Mouse (Mus musculus) forebrain, embryonic 16.5 days (tissue): ENCODE measurements at regions not wholly inside any gene's neighbourhood (a gene's known extent, or its start where the extent isn't known, plus 50 kb on each side); places are given as distances from the start of the nearest gene placed in this dataset.

Experiments
- ATAC-seq: fragments of 200-750 bp; cut with Nextera tagmentation; 2 replicates; pipeline ENCODE4 v1.8.0; 2017; ENCODE audit warnings: mild to moderate bottlenecking, moderate library complexity
- H3K27ac ChIP-seq: fragments of 300-500 bp; sonication (generic); 2 replicates; pipeline ENCODE4 v1.5.1; 2014; ENCODE audit warnings: low read length, control low read depth
- H3K27me3 ChIP-seq: fragments of 300-500 bp; sonication (generic); replicated peaks from 2 replicates; pipeline ENCODE4 v1.6.1; 2014; ENCODE audit warnings: low read length; ENCODE audit not compliant: control insufficient read depth, insufficient read depth
- H3K36me3 ChIP-seq: fragments of 300-500 bp; sonication (generic); 2 replicates; pipeline ENCODE4 v1.6.1; 2014; ENCODE audit not compliant: control insufficient read depth, insufficient read depth
- H3K4me1 ChIP-seq: fragments of 300-500 bp; sonication (generic); replicated peaks from 2 replicates; pipeline ENCODE4 v1.6.1; 2014; ENCODE audit warnings: low read length; ENCODE audit not compliant: control insufficient read depth, insufficient read depth
- H3K4me2 ChIP-seq: fragments of 300-500 bp; sonication (generic); 2 replicates; pipeline ENCODE4 v1.6.1; 2014; ENCODE audit warnings: mild to moderate bottlenecking, low read length, control low read depth
- H3K4me3 ChIP-seq: fragments of 300-500 bp; sonication (generic); replicated peaks from 2 replicates; pipeline ENCODE4 v1.5.1; 2014; ENCODE audit warnings: mild to moderate bottlenecking, low read length, control low read depth
- H3K9ac ChIP-seq: fragments of 300-500 bp; sonication (generic); replicated peaks from 2 replicates; pipeline ENCODE4 v1.6.1; 2014; ENCODE audit warnings: low read depth, low read length, control low read depth
- H3K9me3 ChIP-seq: fragments of 300-500 bp; sonication (generic); 2 replicates; pipeline ENCODE4 v1.6.1; 2016; ENCODE audit warnings: low read length; ENCODE audit not compliant: control insufficient read depth
- WGBS: fragments of 180-500 bp; shearing (Covaris S2); extraction: QIAGEN DNeasy Blood & Tissue Kit; methylation state at CpG from one replicate; pipeline ENCODE4 v1.1.7; 2014; 5-methylcytosine and 5-hydroxymethylcytosine counted together

DNA sequence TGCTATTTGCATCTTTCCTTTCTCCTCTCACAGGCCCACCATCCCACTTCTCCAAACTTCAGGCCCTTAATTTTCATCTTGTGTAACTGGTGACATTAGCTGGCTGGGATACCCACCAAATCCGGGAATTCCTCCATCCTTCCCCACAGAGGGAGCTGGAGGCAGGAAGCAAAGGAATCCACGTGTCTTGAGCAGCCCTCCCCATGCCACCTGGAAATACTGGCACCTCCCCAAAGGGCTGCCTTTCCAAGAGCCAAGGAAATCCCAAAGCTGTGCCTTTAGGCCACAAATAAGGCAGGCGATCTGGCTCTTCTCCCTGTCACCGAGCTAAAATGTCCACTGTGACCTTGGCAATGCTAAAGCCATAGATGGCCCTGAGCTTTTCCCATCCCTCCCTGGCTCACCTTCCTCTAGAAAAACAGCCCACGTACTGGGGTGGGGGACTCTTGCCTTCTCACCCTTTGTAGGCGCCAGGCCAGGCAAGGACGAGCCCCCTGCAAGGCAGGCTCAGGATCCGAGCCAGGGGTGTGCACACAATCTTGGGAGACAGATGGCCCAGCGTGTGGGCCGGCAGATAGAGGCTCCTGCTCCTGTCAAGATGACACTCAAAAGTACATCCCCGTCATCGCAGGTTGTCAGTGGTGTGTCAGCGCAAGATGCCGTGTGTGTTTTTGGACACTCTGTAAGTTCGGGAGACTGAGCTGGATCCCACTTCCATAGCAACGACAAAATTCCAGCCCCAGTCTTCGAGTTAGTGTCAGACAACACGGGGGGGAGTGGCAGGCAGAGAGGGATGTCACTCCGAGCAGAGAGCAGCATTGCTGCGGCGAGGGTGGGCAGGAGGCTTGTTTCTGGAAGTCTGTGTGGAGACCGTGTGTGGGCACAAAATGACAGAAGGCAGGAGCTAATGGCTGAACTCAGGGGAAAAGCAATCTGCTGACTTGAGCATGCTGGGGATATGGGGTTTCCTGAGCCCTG is 414.4 kb downstream of the Gm45692 start:
- 53% methylated on average over 22 of the region's 22 CpGs for WGBS
- H3K9me3 ChIP-seq: no peaks in the 10 kb centered on the region
- no peak overlapping the region for H3K9ac ChIP-seq
- peak overlapping the region; percentile 30 for H3K4me2 ChIP-seq
- H3K27me3 ChIP-seq: no peaks in the 10 kb centered on the region
- H3K36me3 ChIP-seq: no peaks in the 10 kb centered on the region
- peak; percentile 95 for ATAC-seq
- H3K4me1 ChIP-seq: peaks cover 14% of the 10 kb centered on the region
- H3K4me3 ChIP-seq: no peak overlapping the region
- H3K27ac ChIP-seq: peak overlapping the region; percentile 62

- Histone ChIP-seq H3K27ac (no peak overlapping the region), H3K4me1 (peaks cover 14% of the 10 kb centered on the region), H3K27me3 (no peaks in the 10 kb centered on the region), H3K4me3 (no peak overlapping the region), H3K9ac (no peak overlapping the region), H3K9me3 (no peaks in the 10 kb centered on the region), H3K4me2 (no peak overlapping the region), H3K36me3 (no peaks in the 10 kb centered on the region)
- no peak for ATAC-seq
- WGBS: 59% methylated on average over 3 of the region's 3 CpGs
These were observed 416.5 kb downstream of the Gm45692 start for GRCm38 (mm10) chr8:26535816-26536215.

DNA sequence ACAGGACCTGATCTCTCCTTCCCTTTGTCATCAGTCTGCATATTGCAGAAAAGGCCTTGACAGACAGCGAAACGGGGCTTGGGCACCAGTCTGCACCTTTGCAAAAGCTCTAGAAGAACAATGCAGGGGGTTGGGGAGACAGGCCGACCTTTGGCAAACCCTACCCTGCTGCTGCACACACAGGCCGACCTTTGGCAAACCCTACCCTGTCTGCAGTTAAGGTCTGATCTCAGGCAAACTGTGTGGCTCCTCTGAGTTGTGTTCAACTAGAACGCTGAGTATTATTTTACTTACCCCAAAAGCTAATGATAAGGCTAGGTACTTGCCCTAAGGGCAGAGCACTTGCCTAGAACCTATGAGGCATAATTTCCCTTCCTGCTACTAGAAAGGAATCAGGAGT is 423.4 kb upstream of the Zfp703 start:
- Histone ChIP-seq H3K27ac (no peak overlapping the region), H3K27me3 (no peaks in the 10 kb centered on the region), H3K4me2 (no peak overlapping the region), H3K4me3 (no peak overlapping the region), H3K9ac (no peak overlapping the region), H3K36me3 (no peaks in the 10 kb centered on the region), H3K9me3 (no peaks in the 10 kb centered on the region), H3K4me1 (no peaks in the 10 kb centered on the region)
- ATAC-seq: no peak
- WGBS: 69% methylated on average over 5 of the region's 5 CpGs

DNA sequence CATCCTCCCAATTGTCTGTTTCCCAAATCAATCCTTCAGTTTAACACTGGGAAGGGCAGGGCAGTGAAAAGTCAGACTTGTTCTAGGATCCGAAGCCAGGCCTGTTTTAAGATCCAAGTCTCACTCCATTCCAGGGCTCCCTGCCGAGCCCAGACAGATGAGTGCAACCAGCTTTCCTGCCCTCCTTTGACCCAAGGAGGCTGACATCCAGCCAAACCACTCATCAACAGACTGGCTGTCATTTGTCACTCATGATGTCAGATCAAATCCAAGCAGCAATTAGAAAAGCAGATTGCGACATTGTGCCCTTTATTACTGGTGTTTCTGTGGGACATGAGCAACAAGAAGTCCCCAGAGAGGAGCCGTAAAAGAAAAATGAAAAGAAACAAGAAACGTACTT is 417.9 kb upstream of the Zfp703 start:
- Histone ChIP-seq H3K9ac (no peak overlapping the region), H3K27me3 (no peaks in the 10 kb centered on the region), H3K4me2 (no peak overlapping the region), H3K9me3 (no peaks in the 10 kb centered on the region), H3K4me3 (no peak overlapping the region), H3K36me3 (no peaks in the 10 kb centered on the region), H3K4me1 (no peaks in the 10 kb centered on the region), H3K27ac (no peak overlapping the region)
- WGBS: 70% methylated on average over 5 of the region's 5 CpGs
- ATAC-seq: no peak

DNA sequence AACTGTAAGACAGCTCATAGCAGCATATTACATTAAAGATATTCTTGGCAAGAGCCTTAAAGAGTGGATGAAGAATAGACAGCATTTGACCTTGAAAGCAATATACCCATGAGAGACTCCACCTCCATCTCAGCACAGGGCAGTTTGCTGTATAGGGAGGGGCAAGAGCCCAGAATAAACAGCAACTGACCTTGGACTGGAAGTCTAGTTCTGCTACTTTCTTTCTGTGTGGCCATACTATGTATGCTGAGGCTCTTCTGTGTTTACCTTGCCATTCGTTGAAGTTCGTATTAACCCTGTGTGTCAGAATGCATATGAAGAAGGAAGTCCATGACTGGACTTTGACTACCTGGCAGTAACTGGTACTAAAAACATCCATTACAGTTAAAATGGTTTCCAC is 414.0 kb upstream of the Zfp703 start:
- H3K36me3 ChIP-seq: no peaks in the 10 kb centered on the region
- H3K27ac ChIP-seq: no peak overlapping the region
- no peaks in the 10 kb centered on the region for H3K27me3 ChIP-seq
- ATAC-seq: no peak
- H3K4me1 ChIP-seq: 0 out of 2 replicates have a peak, but pooled peaks cover 1% of the 10 kb centered on the region
- H3K4me2 ChIP-seq: no peak overlapping the region
- H3K9me3 ChIP-seq: no peaks in the 10 kb centered on the region
- no peak overlapping the region for H3K4me3 ChIP-seq
- no peak overlapping the region for H3K9ac ChIP-seq
- WGBS: 91% methylated on average over 2 of the region's 2 CpGs

- no peak overlapping the region for H3K4me3 ChIP-seq
- WGBS: 98% methylated on average over 2 of the region's 2 CpGs
- H3K27ac ChIP-seq: no peak overlapping the region
- ATAC-seq: no peak
- no peaks in the 10 kb centered on the region for H3K9me3 ChIP-seq
- H3K27me3 ChIP-seq: no peaks in the 10 kb centered on the region
- H3K4me1 ChIP-seq: peaks cover 5% of the 10 kb centered on the region; the same call in 1 of the 2 replicates
- no peak overlapping the region for H3K4me2 ChIP-seq
- no peak overlapping the region for H3K9ac ChIP-seq
- no peaks in the 10 kb centered on the region for H3K36me3 ChIP-seq
These were observed 412.9 kb upstream of the Zfp703 start for GRCm38 (mm10) chr8:26564254-26564653.

GRCm38 (mm10) chr8:26568423-26569060 is 408.6 kb upstream of the Zfp703 start:
- no peak for ATAC-seq
- Histone ChIP-seq H3K4me2 (no peak overlapping the region), H3K4me3 (no peak overlapping the region), H3K9ac (no peak overlapping the region), H3K27ac (no peak overlapping the region), H3K27me3 (no peaks in the 10 kb centered on the region), H3K36me3 (no peaks in the 10 kb centered on the region), H3K4me1 (peaks cover 5% of the 10 kb centered on the region; the same call in 1 of the 2 replicates), H3K9me3 (no peaks in the 10 kb centered on the region)
- WGBS: 53% methylated on average over 15 of the region's 15 CpGs

- Histone ChIP-seq H3K36me3 (no peaks in the 10 kb centered on the region), H3K4me2 (no peak overlapping the region), H3K9ac (no peak overlapping the region), H3K4me3 (no peak overlapping the region), H3K27ac (no peak overlapping the region), H3K9me3 (no peaks in the 10 kb centered on the region), H3K27me3 (no peaks in the 10 kb centered on the region), H3K4me1 (peaks cover 4% of the 10 kb centered on the region; the same call in 1 of the 2 replicates)
- 52% methylated on average over 1 of the region's 1 CpGs for WGBS
- peak; percentile 62 for ATAC-seq
These were observed 388.3 kb upstream of the Zfp703 start for GRCm38 (mm10) chr8:26588841-26589240.

- H3K27ac ChIP-seq: no peak overlapping the region
- no peaks in the 10 kb centered on the region for H3K9me3 ChIP-seq
- H3K4me3 ChIP-seq: no peak overlapping the region
- H3K36me3 ChIP-seq: no peaks in the 10 kb centered on the region
- 81% methylated on average over 2 of the region's 2 CpGs for WGBS
- no peak overlapping the region for H3K9ac ChIP-seq
- no peak overlapping the region for H3K4me2 ChIP-seq
- ATAC-seq: no peak
- H3K27me3 ChIP-seq: no peaks in the 10 kb centered on the region
- peaks cover 9% of the 10 kb centered on the region; the same call in 1 of the 2 replicates for H3K4me1 ChIP-seq
These were observed 386.4 kb upstream of the Zfp703 start for GRCm38 (mm10) chr8:26590591-26591212.
